Mouse (Mus musculus) heart, postnatal 0 days (tissue): ENCODE measurements around the gene Stard13. TPM values are rescaled to one million over a fixed set of nuclear protein-coding genes. Genes with fewer than 3 reads are reported as not detected.

Experiments
- ATAC-seq: fragments of 200-750 bp; cut with Nextera tagmentation; 2 replicates; pipeline ENCODE4 v1.8.0; 2017; ENCODE audit warnings: low read depth, moderate number of reproducible peaks, moderate library complexity; ENCODE audit not compliant: insufficient read depth
- DNase-seq: peaks from one replicate; pipeline ENCODE4 v3.0.0-alpha.2; 2016; ENCODE audit warnings: low spot score
- H3K27ac ChIP-seq: fragments of 300-500 bp; sonication (generic); 2 replicates; pipeline ENCODE4 v1.5.1; 2014; ENCODE audit warnings: low read depth, mild to moderate bottlenecking
- H3K27me3 ChIP-seq: fragments of 300-500 bp; sonication (generic); 2 replicates; pipeline ENCODE4 v1.6.1; 2014; ENCODE audit warnings: low read length, mixed read lengths; ENCODE audit not compliant: control insufficient read depth, insufficient read depth
- H3K36me3 ChIP-seq: fragments of 300-500 bp; sonication (generic); replicated peaks from 2 replicates; pipeline ENCODE4 v1.6.1; 2014; ENCODE audit warnings: low read length, mixed read lengths; ENCODE audit not compliant: control insufficient read depth, insufficient read depth
- H3K4me1 ChIP-seq: fragments of 300-500 bp; sonication (generic); 2 replicates; pipeline ENCODE4 v1.6.1; 2014; ENCODE audit warnings: antibody characterized with exemption; ENCODE audit not compliant: control insufficient read depth, insufficient read depth
- H3K4me2 ChIP-seq: fragments of 300-500 bp; sonication (generic); 2 replicates; pipeline ENCODE4 v1.6.1; 2014; ENCODE audit warnings: low read depth, mild to moderate bottlenecking, low read length, moderate library complexity
- H3K4me3 ChIP-seq: fragments of 300-500 bp; sonication (generic); 2 replicates; pipeline ENCODE4 v1.5.1; 2014; ENCODE audit warnings: low read depth, low read length
- H3K9ac ChIP-seq: fragments of 300-500 bp; sonication (generic); replicated peaks from 2 replicates; pipeline ENCODE4 v1.6.1; 2014; ENCODE audit warnings: low read depth, low read length, mixed read lengths
- H3K9me3 ChIP-seq: fragments of 300-500 bp; sonication (generic); replicated peaks from 2 replicates; pipeline ENCODE4 v1.6.1; 2016; ENCODE audit warnings: low read length; ENCODE audit not compliant: control insufficient read depth
- CTCF ChIP-seq: IDR thresholded peaks from 2 replicates; pipeline ENCODE4 v1.5.1; 2016; ENCODE audit warnings: antibody characterized with exemption, control low read depth, low read depth
- EP300 ChIP-seq: IDR thresholded peaks from 2 replicates; pipeline ENCODE4 v1.6.1; 2016; ENCODE audit warnings: antibody characterized with exemption, low read depth
- WGBS: fragments of 180-500 bp; shearing (Covaris S2); extraction: QIAGEN DNeasy Blood & Tissue Kit; methylation state at CpG from one replicate; pipeline ENCODE4 v1.1.7; 2014; 5-methylcytosine and 5-hydroxymethylcytosine counted together
- polyA plus RNA-seq: library from polyadenylated mRNA; unstranded; fragments of >200 nt; fragmentation: Nextera tagmentation; extraction: Ambion mirVana; gene quantifications from 2 replicates; pipeline ENCODE4 v1.2.1, GENCODE M21; 2015
- total RNA-seq: library from RNA; depleted of rRNA; stranded (reverse); fragments of >200 nt; gene quantifications from 2 replicates; pipeline ENCODE4 v1.2.3, GENCODE M21; 2014; ENCODE audit warnings: low replicate concordance

The Stard13 gene
- total and polyA plus RNA-seq, 2 experiments from 2014 or later: 3.3 to 10.6 TPM

DNA sequence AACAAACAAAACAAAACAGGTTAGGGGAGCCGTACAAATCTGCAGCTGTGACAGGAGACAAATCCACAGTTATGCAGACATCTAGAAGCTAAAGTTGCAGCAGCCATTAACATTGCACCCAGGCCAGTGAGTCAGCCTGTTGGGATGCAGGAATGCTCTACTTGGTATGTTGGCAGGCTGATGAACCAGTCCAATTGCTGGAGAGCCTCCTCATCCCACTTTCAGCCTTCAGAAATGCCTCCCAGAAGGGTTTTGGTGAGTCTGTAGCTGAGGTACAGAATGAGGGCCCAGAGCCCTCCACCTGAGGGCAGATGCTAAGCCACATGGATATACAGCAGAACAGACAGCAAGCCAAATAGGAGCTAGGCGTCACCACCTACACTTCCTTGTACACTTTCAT is 164.1 kb downstream of the Stard13 start:
- ATAC-seq (no peak), DNase-seq (no peak)
- H3K4me2 ChIP-seq: no peak overlapping the region
- H3K27ac ChIP-seq: peak overlapping the region; percentile 12; the same call in 1 of the 2 replicates
- H3K4me1 ChIP-seq: peaks cover 8% of the 10 kb centered on the region
- H3K27me3 ChIP-seq: no peaks in the 10 kb centered on the region
- no peak overlapping the region for H3K4me3 ChIP-seq
- no peaks in the 10 kb centered on the region for H3K9me3 ChIP-seq
- TF ChIP-seq EP300: no peak
- no peak for TF ChIP-seq CTCF
- WGBS: 63% methylated on average over 2 of the region's 2 CpGs
- H3K9ac ChIP-seq: no peak overlapping the region
- H3K36me3 ChIP-seq: 0 out of 2 replicates have a peak, but pooled peaks cover 2% of the 10 kb centered on the region

DNA sequence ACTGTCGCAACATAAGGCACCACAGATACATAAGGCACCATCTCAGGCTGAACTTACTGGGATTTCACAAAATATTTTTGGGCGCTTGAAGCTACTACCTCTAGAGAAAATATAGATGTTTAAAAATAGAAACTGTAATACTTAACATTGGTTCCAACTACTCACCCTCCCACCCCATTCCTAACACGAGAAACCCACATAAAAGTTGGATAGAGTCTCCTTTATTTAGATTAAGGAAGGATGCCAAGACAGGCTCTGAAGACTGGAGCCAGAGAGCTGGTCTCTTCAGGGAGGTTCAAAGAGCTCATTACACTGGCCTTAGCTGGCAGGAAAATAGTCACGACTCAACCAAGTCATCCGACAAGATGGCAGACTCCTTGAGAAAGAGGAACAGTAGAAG is 167.6 kb downstream of the Stard13 start:
- H3K4me3 ChIP-seq: no peak overlapping the region
- no peaks in the 10 kb centered on the region for H3K27me3 ChIP-seq
- ATAC-seq: no peak
- TF ChIP-seq EP300 (no peak), CTCF (no peak)
- no peak overlapping the region for H3K27ac ChIP-seq
- H3K4me1 ChIP-seq: no peaks in the 10 kb centered on the region; the same call in 1 of the 2 replicates
- no peak overlapping the region for H3K4me2 ChIP-seq
- WGBS: 70% methylated on average over 5 of the region's 5 CpGs
- H3K9ac ChIP-seq: no peak overlapping the region
- H3K9me3 ChIP-seq: 0 out of 2 replicates have a peak, but pooled peaks cover 8% of the 10 kb centered on the region
- no peak for DNase-seq
- H3K36me3 ChIP-seq: peaks cover 22% of the 10 kb centered on the region

GRCm38 (mm10) chr5:151065228-151065627 is 168.4 kb downstream of the Stard13 start:
- TF ChIP-seq EP300: peak; percentile 19; the same call in 1 of the 2 replicates
- TF ChIP-seq CTCF: no peak
- H3K4me2 ChIP-seq: no peak overlapping the region
- ATAC-seq (peak; percentile 63; the same call in 1 of the 2 replicates), DNase-seq (peak; percentile 45)
- 0 out of 2 replicates have a peak overlapping the region, but pooled peaks have one; percentile 30 for H3K27ac ChIP-seq
- 10% methylated on average over 1 of the region's 1 CpGs for WGBS
- no peaks in the 10 kb centered on the region; the same call in 1 of the 2 replicates for H3K4me1 ChIP-seq
- peaks cover 22% of the 10 kb centered on the region for H3K36me3 ChIP-seq
- H3K9me3 ChIP-seq: 0 out of 2 replicates have a peak, but pooled peaks cover 8% of the 10 kb centered on the region
- H3K4me3 ChIP-seq: no peak overlapping the region
- H3K9ac ChIP-seq: no peak overlapping the region
- no peaks in the 10 kb centered on the region for H3K27me3 ChIP-seq

- TF ChIP-seq EP300 (no peak), CTCF (no peak)
- ATAC-seq (no peak), DNase-seq (no peak)
- Histone ChIP-seq H3K27me3 (no peaks in the 10 kb centered on the region), H3K9ac (no peak overlapping the region), H3K4me2 (no peak overlapping the region), H3K4me1 (peaks cover 10% of the 10 kb centered on the region; the same call in 1 of the 2 replicates), H3K9me3 (0 out of 2 replicates have a peak, but pooled peaks cover 8% of the 10 kb centered on the region), H3K27ac (no peak overlapping the region), H3K36me3 (peaks cover 26% of the 10 kb centered on the region), H3K4me3 (no peak overlapping the region)
- WGBS: 95% methylated on average over 2 of the region's 2 CpGs
These were observed 171.7 kb downstream of the Stard13 start for GRCm38 (mm10) chr5:151061942-151062341.

- DNase-seq: no peak
- peaks cover 10% of the 10 kb centered on the region; the same call in 1 of the 2 replicates for H3K4me1 ChIP-seq
- no peak for TF ChIP-seq CTCF
- no peak for TF ChIP-seq EP300
- no peak overlapping the region for H3K4me2 ChIP-seq
- no peak overlapping the region for H3K9ac ChIP-seq
- peaks cover 26% of the 10 kb centered on the region for H3K36me3 ChIP-seq
- no peak; the same call in 1 of the 2 replicates for ATAC-seq
- 71% methylated on average over 12 of the region's 12 CpGs for WGBS
- no peaks in the 10 kb centered on the region for H3K27me3 ChIP-seq
- peak overlapping the region; percentile 14; the same call in 1 of the 2 replicates for H3K27ac ChIP-seq
- H3K9me3 ChIP-seq: 0 out of 2 replicates have a peak, but pooled peaks cover 8% of the 10 kb centered on the region
- H3K4me3 ChIP-seq: no peak overlapping the region
These were observed 173.2 kb downstream of the Stard13 start for GRCm38 (mm10) chr5:151060476-151060875.

DNA sequence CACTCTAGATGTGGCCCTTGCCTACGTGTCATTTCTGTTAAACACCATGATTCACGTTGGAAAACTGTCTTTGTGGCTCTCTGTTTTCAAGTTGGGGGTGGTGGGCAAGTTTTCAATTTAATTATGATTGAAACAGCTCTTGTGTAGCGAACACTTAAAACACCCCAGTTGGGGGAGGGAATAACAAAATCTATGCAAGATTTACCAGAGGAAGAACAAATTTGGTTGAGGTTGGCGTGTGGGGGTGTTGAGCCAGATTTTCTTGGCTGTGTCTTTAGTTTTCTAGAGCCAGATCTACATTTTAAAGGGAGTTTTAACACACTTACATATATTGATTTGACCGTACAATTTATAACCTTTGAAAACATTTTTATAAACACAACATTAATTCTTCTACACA is 173.9 kb downstream of the Stard13 start:
- TF ChIP-seq EP300 (no peak), CTCF (no peak)
- H3K27ac ChIP-seq: no peak overlapping the region
- 86% methylated on average over 5 of the region's 5 CpGs for WGBS
- no peak overlapping the region for H3K9ac ChIP-seq
- H3K4me1 ChIP-seq: 0 out of 2 replicates have a peak, but pooled peaks cover 10% of the 10 kb centered on the region
- no peak overlapping the region for H3K4me3 ChIP-seq
- H3K9me3 ChIP-seq: 0 out of 2 replicates have a peak, but pooled peaks cover 8% of the 10 kb centered on the region
- peaks cover 30% of the 10 kb centered on the region for H3K36me3 ChIP-seq
- ATAC-seq (no peak), DNase-seq (no peak)
- no peaks in the 10 kb centered on the region for H3K27me3 ChIP-seq
- H3K4me2 ChIP-seq: no peak overlapping the region
